Mouse (Mus musculus): ENCODE data around the gene Hs6st1. TPM values are rescaled to one million over a fixed set of nuclear protein-coding genes. Genes with fewer than 3 reads are reported as not detected.

Hs6st1 gene
- polyA plus RNA-seq, 1 experiment: 33.8 TPM

DNA sequence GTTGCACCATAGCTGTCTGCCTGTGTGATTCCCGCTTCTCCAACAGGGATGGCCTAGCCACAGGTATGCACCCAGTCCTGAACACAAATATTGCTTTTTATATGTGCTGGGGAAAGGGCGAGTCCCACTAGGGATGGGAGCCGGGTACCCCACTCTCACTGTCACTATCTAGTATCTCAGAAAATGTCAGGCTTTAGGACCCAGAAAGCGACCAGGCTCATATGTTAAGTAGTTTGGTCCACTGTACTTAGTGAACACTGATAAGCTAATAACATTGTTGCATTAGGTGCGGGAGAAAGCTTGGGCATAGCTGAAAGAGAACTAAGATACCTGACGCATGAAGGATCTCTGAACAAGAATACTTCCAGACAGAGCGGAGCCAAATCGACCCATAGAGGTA, 63.6 kb downstream of the Hs6st1 start:
- TF ChIP-seq POLR2A (IDR thresholded peaks at IDR 0.05; ENCODE audit: borderline replicate concordance, extremely low read depth, low read depth, low read length): no peak
- TF ChIP-seq CTCF (IDR thresholded peaks at IDR 0.05; ENCODE audit: insufficient read depth, low read length): no peak
- Histone ChIP-seq H3K4me3 (replicated peaks; ENCODE audit: extremely low read depth, low read depth, low read length) (no peak overlapping the region), H3K4me1 (ENCODE audit: control insufficient read depth, insufficient read depth, low read length) (no peaks in the 10 kb centered on the region)
- no peak for DNase-seq
- 69% methylated on average over 8 of the region's 8 CpGs for WGBS

DNA sequence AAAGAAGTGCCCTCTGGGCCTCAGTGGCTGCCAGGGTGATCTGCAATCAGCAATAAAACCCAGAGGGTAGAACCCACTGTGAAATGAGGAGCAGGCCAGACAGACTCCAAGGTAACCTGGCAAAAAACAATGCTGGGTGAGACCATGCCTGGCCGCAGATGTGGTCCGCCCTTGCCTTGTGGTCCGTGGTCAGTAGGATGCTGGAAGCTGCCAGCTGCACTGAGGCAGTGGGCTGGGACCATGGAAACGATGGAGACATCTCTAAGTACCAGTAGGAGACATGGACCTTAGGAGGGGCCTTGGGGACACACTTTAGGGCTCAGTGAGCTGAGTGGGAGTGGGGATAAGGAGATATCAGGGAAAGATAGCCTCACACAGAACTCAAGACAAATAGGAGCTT, 64.0 kb downstream of the Hs6st1 start:
- Histone ChIP-seq H3K4me1 (ENCODE audit: control insufficient read depth, insufficient read depth, low read length) (no peaks in the 10 kb centered on the region), H3K4me3 (replicated peaks; ENCODE audit: extremely low read depth, low read depth, low read length) (no peak overlapping the region)
- 75% methylated on average over 4 of the region's 4 CpGs for WGBS
- TF ChIP-seq CTCF (IDR thresholded peaks at IDR 0.05; ENCODE audit: insufficient read depth, low read length): no peak
- no peak for TF ChIP-seq POLR2A (IDR thresholded peaks at IDR 0.05; ENCODE audit: borderline replicate concordance, extremely low read depth, low read depth, low read length)
- DNase-seq: no peak

DNA sequence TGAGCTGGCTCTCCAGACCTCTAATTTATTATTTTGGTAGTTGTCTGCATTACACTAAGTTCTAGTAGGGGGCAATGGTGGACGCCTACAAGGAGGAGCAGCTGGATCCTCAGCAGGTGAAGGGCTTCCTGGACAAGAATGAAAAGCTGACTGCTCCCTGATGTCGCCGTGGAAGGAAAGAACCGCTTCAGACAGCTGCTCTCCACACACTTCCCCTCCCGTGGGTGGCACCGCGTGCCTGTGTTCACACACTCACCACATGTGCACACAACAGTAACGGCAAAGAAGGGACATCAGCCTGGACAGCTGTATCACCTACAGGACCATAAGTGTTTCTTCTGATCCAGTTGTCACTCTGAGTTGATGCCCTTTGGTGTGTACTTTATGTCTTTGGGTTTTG, 64.8 kb downstream of the Hs6st1 start:
- no peak for DNase-seq
- H3K4me1 ChIP-seq (ENCODE audit: control insufficient read depth, insufficient read depth, low read length): no peaks in the 10 kb centered on the region
- no peak overlapping the region for H3K4me3 ChIP-seq (replicated peaks; ENCODE audit: extremely low read depth, low read depth, low read length)
- 50% methylated on average over 8 of the region's 8 CpGs for whole genome bisulfite sequencing
- no peak for TF ChIP-seq POLR2A (IDR thresholded peaks at IDR 0.05; ENCODE audit: borderline replicate concordance, extremely low read depth, low read depth, low read length)
- no peak for TF ChIP-seq CTCF (IDR thresholded peaks at IDR 0.05; ENCODE audit: insufficient read depth, low read length)

DNA sequence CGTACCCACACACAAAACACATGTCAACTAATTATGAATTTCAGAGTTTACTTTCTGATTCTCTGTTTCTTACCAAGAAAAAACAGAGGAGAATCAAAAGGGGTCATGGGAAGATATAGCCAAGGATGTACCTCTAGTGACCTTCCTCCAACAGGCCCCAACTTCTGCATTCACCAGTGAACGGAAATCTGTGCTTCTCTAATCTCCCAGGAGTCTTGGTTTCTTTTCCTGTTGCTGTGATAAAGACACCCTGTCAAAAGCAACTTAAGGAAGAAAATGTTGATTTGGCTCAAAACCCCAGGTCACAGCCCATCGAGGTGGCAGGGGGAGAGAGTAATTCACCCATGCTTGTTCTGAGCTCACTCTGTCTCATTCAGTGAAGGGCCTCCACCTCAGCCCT, 65.4 kb downstream of the Hs6st1 start:
- H3K4me3 ChIP-seq (replicated peaks; ENCODE audit: extremely low read depth, low read depth, low read length): no peak overlapping the region

GRCm38 (mm10) chr1:36134584-36134983, 66.4 kb downstream of the Hs6st1 start:
- TF ChIP-seq POLR2A (IDR thresholded peaks at IDR 0.05; ENCODE audit: borderline replicate concordance, extremely low read depth, low read depth, low read length) (no peak), CTCF (IDR thresholded peaks at IDR 0.05; ENCODE audit: insufficient read depth, low read length) (peak; percentile 99)
- no peaks in the 10 kb centered on the region for H3K4me1 ChIP-seq (ENCODE audit: control insufficient read depth, insufficient read depth, low read length)
- DNase-seq: peak; percentile 75
- H3K4me3 ChIP-seq (replicated peaks; ENCODE audit: extremely low read depth, low read depth, low read length): no peak overlapping the region
- WGBS: 1% methylated on average over 3 of the region's 3 CpGs

More for the DNA sequence above, 65.4 kb downstream of the Hs6st1 start:
- no peaks in the 10 kb centered on the region for H3K4me1 ChIP-seq (ENCODE audit: control insufficient read depth, insufficient read depth, low read length)
- WGBS: 58% methylated on average over 3 of the region's 3 CpGs
- no peak for TF ChIP-seq POLR2A (IDR thresholded peaks at IDR 0.05; ENCODE audit: borderline replicate concordance, extremely low read depth, low read depth, low read length)
- TF ChIP-seq CTCF (IDR thresholded peaks at IDR 0.05; ENCODE audit: insufficient read depth, low read length): no peak
- no peak for DNase-seq

DNA sequence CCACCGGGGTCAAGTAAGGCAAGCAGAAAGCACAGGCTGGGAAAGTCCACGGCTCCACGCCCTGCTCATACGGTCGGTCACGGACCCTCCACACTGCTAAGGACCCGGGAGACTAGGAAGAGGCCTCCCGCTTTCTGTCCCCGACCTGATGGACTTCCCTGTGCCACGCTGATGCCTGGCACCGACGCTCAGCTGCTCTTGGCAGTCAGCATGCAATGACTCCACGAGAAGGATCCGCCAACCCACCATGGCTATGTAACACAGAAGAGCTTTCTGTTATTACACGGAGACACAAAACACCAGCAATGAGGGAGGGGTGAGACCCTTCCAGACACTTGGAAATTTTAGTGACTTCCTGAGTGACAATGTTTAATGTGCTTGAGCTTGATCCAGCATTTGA, 72.1 kb downstream of the Hs6st1 start:
- Histone ChIP-seq H3K4me3 (replicated peaks; ENCODE audit: extremely low read depth, low read depth, low read length) (no peak overlapping the region), H3K4me1 (ENCODE audit: control insufficient read depth, insufficient read depth, low read length) (no peaks in the 10 kb centered on the region)
- no peak for DNase-seq
- TF ChIP-seq POLR2A (IDR thresholded peaks at IDR 0.05; ENCODE audit: borderline replicate concordance, extremely low read depth, low read depth, low read length): no peak
- no peak for TF ChIP-seq CTCF (IDR thresholded peaks at IDR 0.05; ENCODE audit: insufficient read depth, low read length)
- WGBS: 92% methylated on average over 15 of the region's 15 CpGs

DNA sequence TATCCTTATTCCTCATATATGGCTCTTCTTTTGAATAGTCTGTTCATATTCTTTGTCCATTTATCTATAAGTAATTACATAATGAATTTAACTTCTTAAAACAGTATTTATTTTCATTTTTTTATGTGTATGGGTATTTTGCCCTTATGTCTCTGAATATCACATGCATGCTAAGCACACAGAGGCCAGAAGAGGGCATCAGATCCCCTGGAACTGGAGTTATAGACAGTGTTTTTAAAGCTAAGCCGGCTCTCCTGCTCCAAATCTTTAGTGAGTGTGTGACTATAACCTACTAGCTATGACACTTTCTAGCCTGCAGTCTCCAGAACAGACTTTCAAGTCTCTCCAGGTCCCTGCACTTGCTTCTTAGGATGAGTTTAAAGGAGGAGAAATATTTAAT, 76.8 kb downstream of the Hs6st1 start:
- H3K4me1 ChIP-seq (ENCODE audit: control insufficient read depth, insufficient read depth, low read length): no peaks in the 10 kb centered on the region; the same call in 1 of the 2 replicates
- no peak for TF ChIP-seq POLR2A (IDR thresholded peaks at IDR 0.05; ENCODE audit: borderline replicate concordance, extremely low read depth, low read depth, low read length)
- no peak for TF ChIP-seq CTCF (IDR thresholded peaks at IDR 0.05; ENCODE audit: insufficient read depth, low read length)
- DNase-seq: no peak
- no peak overlapping the region for H3K4me3 ChIP-seq (replicated peaks; ENCODE audit: extremely low read depth, low read depth, low read length)
- 6% methylated on average over 1 of the region's 1 CpGs for WGBS

GRCm38 (mm10) chr1:36148809-36149208, 80.6 kb downstream of the Hs6st1 start:
- no peak for TF ChIP-seq POLR2A (IDR thresholded peaks at IDR 0.05; ENCODE audit: borderline replicate concordance, extremely low read depth, low read depth, low read length)
- no peak for TF ChIP-seq CTCF (IDR thresholded peaks at IDR 0.05; ENCODE audit: insufficient read depth, low read length)
- no peak for DNase-seq
- Histone ChIP-seq H3K4me1 (ENCODE audit: control insufficient read depth, insufficient read depth, low read length) (no peaks in the 10 kb centered on the region; the same call in 1 of the 2 replicates), H3K4me3 (replicated peaks; ENCODE audit: extremely low read depth, low read depth, low read length) (no peak overlapping the region)
- WGBS: 52% methylated on average over 2 of the region's 2 CpGs

- Histone ChIP-seq H3K4me1 (ENCODE audit: control insufficient read depth, insufficient read depth, low read length) (no peaks in the 10 kb centered on the region; the same call in 1 of the 2 replicates), H3K4me3 (replicated peaks; ENCODE audit: extremely low read depth, low read depth, low read length) (no peak overlapping the region)
- WGBS: 42% methylated on average over 1 of the region's 1 CpGs
- TF ChIP-seq POLR2A (IDR thresholded peaks at IDR 0.05; ENCODE audit: borderline replicate concordance, extremely low read depth, low read depth, low read length) (no peak), CTCF (IDR thresholded peaks at IDR 0.05; ENCODE audit: insufficient read depth, low read length) (peak; percentile 62)
- no peak for DNase-seq
Observed at GRCm38 (mm10) chr1:36149411-36149810, 81.2 kb downstream of the Hs6st1 start.

Other genes with a start within 250 kb of the Hs6st1 start
- 12.0 and 18.0 TPM in 2 replicates for gene Uggt1, start 176.3 kb downstream of the Hs6st1 start, polyA plus RNA-seq (2012; rRNA removed)
- 23.5 and 26.4 TPM in 2 replicates for gene Neurl3, start 206.3 kb downstream of the Hs6st1 start, polyA plus RNA-seq (2012; rRNA removed)
- 11.2 and 13.8 TPM in 2 replicates for gene Arid5a, start 239.3 kb downstream of the Hs6st1 start, polyA plus RNA-seq (2012; rRNA removed)